Mouse (Mus musculus) left cerebral cortex, postnatal 36 days (tissue): ENCODE measurements around the gene Zfp541. TPM values are rescaled to one million over a fixed set of nuclear protein-coding genes. Genes with fewer than 3 reads are reported as not detected.

ENCODE experiments used
- DNase-seq, 2 experiments: peaks; one replicate each; pipeline ENCODE4 v3.0.0; 2021 to 2022; ENCODE audit warnings: low spot score in 2 of 2, mixed read lengths in 1 of 2
- intact Hi-C: fragments of 180-260 bp; cut with DNase I; formaldehyde crosslinking; loops from one replicate; pipeline ENCODE4 v1.15.1; 2025
- total RNA-seq, 2 experiments: library from RNA; stranded (reverse); gene quantifications; 2 replicates each; pipeline ENCODE4 v1.2.3; 2021

The Zfp541 gene
- total RNA-seq, 2 experiments from 2014 or later = 0.64 to 0.88 TPM

DNA sequence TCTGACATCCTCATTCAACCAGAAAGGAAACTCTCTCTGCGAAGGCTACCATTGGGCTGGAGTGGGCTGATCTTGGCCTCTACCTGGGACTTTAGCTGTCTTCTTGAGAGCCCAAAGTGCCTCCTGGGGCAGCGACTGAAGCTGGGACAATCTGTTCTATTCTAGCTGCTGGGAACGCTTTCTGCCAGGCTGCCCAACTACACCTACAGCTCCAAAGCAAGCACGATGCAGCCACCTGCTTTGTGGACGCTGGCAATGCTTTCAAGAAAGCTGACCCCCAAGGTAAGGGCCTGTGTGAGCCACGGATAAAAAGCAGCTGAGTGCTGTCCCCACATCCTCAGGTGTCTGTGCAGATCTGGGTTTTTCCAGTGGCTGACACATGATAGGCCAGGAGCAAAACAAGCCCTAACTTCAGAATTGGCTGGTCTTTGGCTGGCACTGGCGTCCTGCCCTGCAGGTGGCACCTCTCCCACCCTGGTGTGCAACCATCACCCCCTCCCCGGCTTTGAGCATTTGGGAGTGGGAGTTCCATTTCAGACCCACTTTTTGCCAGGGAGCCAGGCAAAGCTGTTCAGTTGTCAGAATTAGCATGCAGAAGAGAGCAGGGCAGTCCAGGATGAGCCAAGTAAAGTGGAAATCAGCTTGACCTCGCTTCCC is 47.4 kb downstream of the Zfp541 start:
- intact Hi-C loops = no loop called here
- no peak for DNase-seq

GRCm38 (mm10) chr7:16110158-16110557 is 48.5 kb downstream of the Zfp541 start:
- intact Hi-C loops = no loop called here
- DNase-seq = no peak

- DNase-seq = no peak
- intact Hi-C loops = no loop called here
Observed at GRCm38 (mm10) chr7:16111284-16112090, 49.9 kb downstream of the Zfp541 start.

DNA sequence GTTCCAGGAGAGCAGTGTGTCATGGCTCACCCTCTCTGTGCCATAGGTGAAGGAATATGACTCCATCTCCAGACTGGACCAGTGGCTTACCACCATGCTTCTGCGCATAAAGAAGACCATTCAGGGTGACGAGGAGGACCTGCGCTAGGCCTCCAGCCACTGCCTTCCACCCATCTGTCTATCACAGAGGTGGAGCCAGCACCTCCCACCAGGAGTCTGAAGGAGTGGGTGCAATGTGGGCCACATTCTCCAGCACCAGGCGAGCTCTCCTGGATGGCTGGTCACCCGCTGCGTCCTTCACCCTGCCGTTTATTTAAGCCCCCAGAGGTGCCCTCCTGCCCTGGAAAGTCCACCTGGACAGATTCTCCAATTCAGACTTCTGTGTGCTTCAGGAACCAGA is 54.8 kb downstream of the Zfp541 start:
- intact Hi-C loops = no loop called here
- no peak for DNase-seq

GRCm38 (mm10) chr7:16117100-16117499 is 55.5 kb downstream of the Zfp541 start:
- intact Hi-C loops = no loop called here
- DNase-seq = no peak

- DNase-seq = peak; percentile 93 to 95
- intact Hi-C loops = loop anchor here (2.0 to 5.0 kb wide), 2 partner anchors 21 to 38 kb away; partner anchors contain the start of gene Napa
Observed at GRCm38 (mm10) chr7:16119569-16120261, 58.1 kb downstream of the Zfp541 start, which contains the start of gene Kptn. Kptn (plus strand) TSS chr7:16119895.

GRCm38 (mm10) chr7:16120262-16120600 is 58.6 kb downstream of the Zfp541 start:
- intact Hi-C loops = loop anchor here (5.0 kb wide), 1 partner anchor 37 kb away; no protein-coding TSS in a partner anchor
- DNase-seq = no peak

- DNase-seq = no peak
Observed at GRCm38 (mm10) chr7:16125829-16126228, 64.2 kb downstream of the Zfp541 start.

GRCm38 (mm10) chr7:16128344-16128743 is 66.7 kb downstream of the Zfp541 start:
- no peak for DNase-seq
- intact Hi-C loops = no loop called here

More at GRCm38 (mm10) chr7:16125829-16126228, 64.2 kb downstream of the Zfp541 start:
- intact Hi-C loops = no loop called here

GRCm38 (mm10) chr7:16128899-16129298 is 67.3 kb downstream of the Zfp541 start:
- intact Hi-C loops = no loop called here

DNA sequence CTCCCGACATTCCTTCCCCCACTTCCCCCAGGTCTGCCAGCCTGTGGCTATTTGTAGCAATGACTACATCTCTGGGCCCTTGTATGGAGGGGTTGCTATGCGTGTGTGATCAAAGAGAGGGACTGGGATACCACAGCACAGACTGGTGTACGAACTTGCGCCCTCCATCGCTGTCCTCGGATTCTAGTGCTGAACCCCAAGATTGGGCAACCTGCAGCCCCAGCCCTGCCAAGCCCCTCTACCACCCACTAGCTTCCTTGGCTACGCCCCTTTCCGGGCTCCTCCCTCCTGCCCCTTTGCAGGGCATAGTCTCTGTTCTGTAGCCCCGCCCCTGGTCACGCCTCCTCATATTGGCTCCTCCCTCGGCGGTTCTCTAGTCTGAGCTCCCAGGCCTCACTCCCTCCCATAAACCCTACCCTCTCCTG is 67.8 kb downstream of the Zfp541 start, which contains the start of gene Slc8a2:
Slc8a2 (plus strand) TSS at position 406 of the 425 bp plus-strand sequence.
- intact Hi-C loops = no loop called here

More at GRCm38 (mm10) chr7:16128899-16129298, 67.3 kb downstream of the Zfp541 start:
- DNase-seq = no peak

GRCm38 (mm10) chr7:16129846-16130691 is 68.5 kb downstream of the Zfp541 start:
- peak; percentile 64 to 71 for DNase-seq
- intact Hi-C loops = loop anchor here (2.0 kb wide), 2 partner anchors 17 to 31 kb away; partner anchors contain the start of gene Napa

More for the DNA sequence above, 67.8 kb downstream of the Zfp541 start, which contains the start of gene Slc8a2:
- DNase-seq = peak; percentile 84 to 90

- DNase-seq = peak in 1 of 2 experiments; percentile 71
- intact Hi-C loops = loop anchor here (2.0 kb wide), 2 partner anchors 16 to 32 kb away; partner anchors contain the start of gene Napa
Observed at GRCm38 (mm10) chr7:16130956-16131634, 69.5 kb downstream of the Zfp541 start.

DNA sequence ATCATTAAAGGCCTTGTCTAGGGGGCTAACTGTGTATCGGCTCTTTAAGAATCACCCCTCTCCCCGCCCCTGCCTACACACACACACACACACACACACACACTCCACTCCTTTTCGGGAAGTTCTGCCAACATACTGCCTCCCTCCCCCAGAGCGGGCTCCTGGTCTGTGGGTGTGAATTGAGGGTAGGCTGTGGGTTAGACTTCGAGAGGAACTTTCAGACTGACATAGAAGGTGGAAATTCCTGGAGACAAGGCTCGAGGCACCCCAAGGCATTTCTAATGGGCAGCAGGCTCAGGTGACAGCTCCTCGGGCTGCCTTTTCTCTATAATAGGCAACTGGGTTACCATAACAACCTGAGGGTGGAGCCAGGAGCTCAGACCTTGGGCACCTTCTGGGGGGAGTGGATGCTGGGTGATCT is 70.6 kb downstream of the Zfp541 start:
- intact Hi-C loops = no loop called here
- no peak for DNase-seq

- intact Hi-C loops = no loop called here
- DNase-seq = no peak
Observed at GRCm38 (mm10) chr7:16132926-16133325, 71.3 kb downstream of the Zfp541 start.

DNA sequence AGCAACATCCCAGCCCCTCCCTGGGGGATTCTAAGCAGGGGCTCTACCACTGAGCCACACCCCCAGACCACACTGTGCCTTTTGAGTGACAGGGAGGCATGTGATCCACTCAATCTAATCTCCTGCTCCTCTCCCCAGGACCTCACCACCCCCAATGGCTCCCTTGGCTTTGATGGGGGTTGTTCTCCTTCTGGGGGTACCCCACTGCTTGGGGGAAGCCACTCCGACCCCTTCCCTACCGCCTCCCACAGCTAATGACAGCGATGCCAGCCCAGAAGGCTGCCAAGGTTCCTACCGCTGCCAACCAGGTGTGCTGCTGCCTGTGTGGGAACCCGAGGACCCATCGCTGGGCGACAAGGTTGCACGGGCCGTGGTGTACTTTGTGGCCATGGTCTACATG is 72.1 kb downstream of the Zfp541 start:
- DNase-seq = no peak
- intact Hi-C loops = no loop called here

GRCm38 (mm10) chr7:16134951-16135392 is 73.4 kb downstream of the Zfp541 start:
- DNase-seq = no peak
- intact Hi-C loops = no loop called here
